Mouse (Mus musculus): ENCODE data around the gene Col16a1. TPM values are rescaled to one million over a fixed set of nuclear protein-coding genes. Genes with fewer than 3 reads are reported as not detected.

The Col16a1 gene
- polyA plus RNA-seq (2014; fragmentation: Nextera tagmentation; extraction: Ambion mirVana): 8.1 and 8.2 TPM in 2 replicates

DNA sequence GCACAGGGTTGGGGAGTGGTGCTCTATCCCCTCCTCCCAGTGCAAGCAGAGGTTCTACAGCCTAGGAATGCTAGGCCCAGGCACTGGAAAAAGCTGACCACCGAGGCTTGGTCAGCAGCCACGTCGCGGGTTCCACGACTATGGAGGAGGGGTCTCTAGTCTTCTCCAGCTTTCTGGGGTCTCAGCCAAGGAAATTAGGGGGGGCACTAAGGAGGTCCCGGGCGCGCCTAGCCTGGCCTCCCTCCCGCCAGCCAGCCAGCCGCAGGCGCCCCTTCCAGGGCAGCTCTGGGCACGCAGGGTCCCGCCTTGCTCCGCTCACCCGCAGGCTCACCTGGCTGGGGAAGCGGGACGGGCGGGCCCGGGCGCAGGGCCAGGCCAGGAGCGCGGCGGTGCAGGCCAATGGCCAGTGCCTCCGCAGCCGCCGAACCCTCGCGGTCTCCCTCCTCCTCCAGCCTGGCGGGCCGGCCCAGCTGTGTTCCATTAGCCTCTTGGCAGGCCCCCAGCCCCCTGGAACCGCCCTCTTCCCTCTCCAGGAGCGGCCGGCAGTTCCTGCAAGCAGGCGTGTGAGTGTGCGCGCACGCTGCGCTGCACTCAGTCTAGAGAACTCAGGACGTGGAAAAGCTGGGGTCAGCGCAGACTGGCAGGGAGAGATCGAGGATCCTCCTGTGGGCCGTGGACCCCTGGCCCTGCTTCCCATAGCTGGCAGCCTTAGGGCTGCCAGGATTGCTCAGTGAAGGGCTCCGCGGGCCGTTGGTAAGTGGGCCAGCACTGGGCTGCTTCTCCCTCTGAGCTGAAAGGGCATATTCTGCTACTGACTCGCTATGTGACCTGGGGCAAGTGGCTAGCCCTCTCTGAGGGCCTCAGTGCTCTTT, at the start of gene Col16a1:
Col16a1 (plus strand) TSS at position 510 of the 872 bp plus-strand sequence.
- H3K4me2 ChIP-seq (ENCODE audit: low read depth, severe bottlenecking): peak within 1 kb of the TSS; percentile 80
- H3K4me1 ChIP-seq (ENCODE audit: control insufficient read depth, insufficient read depth, low read length): peaks cover 39% of the 10 kb centered on the region
- peak within 1 kb of the TSS; percentile 42 for H3K4me3 ChIP-seq (ENCODE audit: low read depth, low read length)
- peak; percentile 92 for ATAC-seq (ENCODE audit: insufficient number of reproducible peaks, low FRiP score, low TSS enrichment, low read depth)
- no peaks in the 10 kb centered on the region; the same call in 1 of the 2 replicates for H3K9me3 ChIP-seq (ENCODE audit: control insufficient read depth, low read length)
- under 1% methylated on average over 38 of the region's 46 CpGs for WGBS
- H3K27me3 ChIP-seq (ENCODE audit: control insufficient read depth, insufficient read depth, low read length): no peaks in the 10 kb centered on the region
- H3K9ac ChIP-seq (ENCODE audit: low read length): peak within 1 kb of the TSS; percentile 86
- DNase-seq (ENCODE audit: low spot score): peak; percentile 95
- no peaks in the 10 kb centered on the region for H3K36me3 ChIP-seq (ENCODE audit: control insufficient read depth, insufficient read depth, low read length)
- peak within 1 kb of the TSS; percentile 95 for H3K27ac ChIP-seq (replicated peaks; ENCODE audit: low read depth, low read length)

DNA sequence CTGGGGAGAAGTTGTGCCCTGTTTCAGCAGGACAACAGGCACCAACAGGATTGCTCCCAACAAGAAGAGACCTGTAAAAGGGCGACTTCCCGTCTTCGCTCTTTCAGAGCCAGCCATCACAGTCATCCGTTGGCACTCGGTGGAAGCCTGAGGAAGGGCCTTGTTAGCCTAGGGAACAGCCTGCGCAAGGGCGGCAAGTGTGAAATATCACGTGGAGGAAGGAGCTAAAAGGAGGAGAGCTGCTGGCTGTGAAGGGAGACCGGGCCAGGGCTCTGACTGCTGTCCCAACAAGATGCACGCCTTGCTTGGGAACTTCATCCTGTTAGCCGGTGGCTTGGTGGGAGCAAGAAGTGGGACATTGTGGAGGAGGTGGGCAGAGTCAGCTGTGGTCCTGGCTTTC, 49.5 kb upstream of the Col16a1 start:
- Histone ChIP-seq H3K4me2 (ENCODE audit: low read depth, severe bottlenecking) (no peak overlapping the region), H3K4me1 (ENCODE audit: control insufficient read depth, insufficient read depth, low read length) (no peaks in the 10 kb centered on the region), H3K4me3 (ENCODE audit: low read depth, low read length) (no peak overlapping the region), H3K27ac (replicated peaks; ENCODE audit: low read depth, low read length) (no peak overlapping the region), H3K27me3 (ENCODE audit: control insufficient read depth, insufficient read depth, low read length) (peaks cover 11% of the 10 kb centered on the region; the same call in 1 of the 2 replicates), H3K36me3 (ENCODE audit: control insufficient read depth, insufficient read depth, low read length) (no peaks in the 10 kb centered on the region), H3K9me3 (ENCODE audit: control insufficient read depth, low read length) (no peaks in the 10 kb centered on the region), H3K9ac (ENCODE audit: low read length) (no peak overlapping the region)
- ATAC-seq (ENCODE audit: insufficient number of reproducible peaks, low FRiP score, low TSS enrichment, low read depth) (no peak), DNase-seq (ENCODE audit: low spot score) (no peak)
- WGBS: 52% methylated on average over 11 of the region's 11 CpGs

- Histone ChIP-seq H3K27ac (replicated peaks; ENCODE audit: low read depth, low read length) (no peak overlapping the region), H3K36me3 (ENCODE audit: control insufficient read depth, insufficient read depth, low read length) (no peaks in the 10 kb centered on the region), H3K9ac (ENCODE audit: low read length) (no peak overlapping the region), H3K27me3 (ENCODE audit: control insufficient read depth, insufficient read depth, low read length) (peaks cover 10% of the 10 kb centered on the region; the same call in 1 of the 2 replicates), H3K4me3 (ENCODE audit: low read depth, low read length) (no peak overlapping the region), H3K9me3 (ENCODE audit: control insufficient read depth, low read length) (no peaks in the 10 kb centered on the region), H3K4me1 (ENCODE audit: control insufficient read depth, insufficient read depth, low read length) (peaks cover 3% of the 10 kb centered on the region; the same call in 1 of the 2 replicates), H3K4me2 (ENCODE audit: low read depth, severe bottlenecking) (no peak overlapping the region)
- ATAC-seq (ENCODE audit: insufficient number of reproducible peaks, low FRiP score, low TSS enrichment, low read depth) (no peak), DNase-seq (ENCODE audit: low spot score) (no peak)
- 48% methylated on average over 5 of the region's 5 CpGs for WGBS
Observed at GRCm38 (mm10) chr4:130001710-130002109, 45.9 kb upstream of the Col16a1 start.

- Histone ChIP-seq H3K4me2 (ENCODE audit: low read depth, severe bottlenecking) (no peak overlapping the region), H3K9me3 (ENCODE audit: control insufficient read depth, low read length) (no peaks in the 10 kb centered on the region), H3K4me1 (ENCODE audit: control insufficient read depth, insufficient read depth, low read length) (peaks cover 4% of the 10 kb centered on the region; the same call in 1 of the 2 replicates), H3K36me3 (ENCODE audit: control insufficient read depth, insufficient read depth, low read length) (no peaks in the 10 kb centered on the region), H3K27ac (replicated peaks; ENCODE audit: low read depth, low read length) (no peak overlapping the region), H3K9ac (ENCODE audit: low read length) (no peak overlapping the region), H3K4me3 (ENCODE audit: low read depth, low read length) (no peak overlapping the region), H3K27me3 (ENCODE audit: control insufficient read depth, insufficient read depth, low read length) (peaks cover 12% of the 10 kb centered on the region; the same call in 1 of the 2 replicates)
- ATAC-seq (ENCODE audit: insufficient number of reproducible peaks, low FRiP score, low TSS enrichment, low read depth) (no peak), DNase-seq (ENCODE audit: low spot score) (no peak)
- 80% methylated on average over 10 of the region's 10 CpGs for WGBS
Observed at GRCm38 (mm10) chr4:130002157-130002556, 45.5 kb upstream of the Col16a1 start.

DNA sequence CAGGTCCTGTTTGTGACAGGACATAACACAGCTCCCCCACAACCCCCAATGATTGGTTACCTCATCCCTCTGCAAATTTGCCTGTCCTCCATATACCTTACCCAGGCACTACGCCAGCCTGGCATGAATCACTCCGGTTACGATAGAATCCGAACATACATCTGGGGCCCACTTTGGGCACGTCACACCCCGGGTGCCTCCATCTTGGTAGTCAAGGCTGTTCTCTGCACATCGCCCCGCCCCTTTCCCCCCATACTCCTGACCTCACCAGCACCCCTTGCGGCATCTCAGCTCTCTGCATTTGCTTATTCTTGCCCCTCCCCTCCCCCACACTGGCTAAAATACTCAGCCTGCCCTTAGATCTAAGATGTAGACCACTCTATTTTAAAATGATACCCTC, 42.0 kb upstream of the Col16a1 start:
- Histone ChIP-seq H3K4me2 (ENCODE audit: low read depth, severe bottlenecking) (no peak overlapping the region), H3K27ac (replicated peaks; ENCODE audit: low read depth, low read length) (no peak overlapping the region), H3K36me3 (ENCODE audit: control insufficient read depth, insufficient read depth, low read length) (no peaks in the 10 kb centered on the region), H3K9me3 (ENCODE audit: control insufficient read depth, low read length) (no peaks in the 10 kb centered on the region), H3K4me1 (ENCODE audit: control insufficient read depth, insufficient read depth, low read length) (peaks cover 4% of the 10 kb centered on the region; the same call in 1 of the 2 replicates), H3K4me3 (ENCODE audit: low read depth, low read length) (no peak overlapping the region), H3K27me3 (ENCODE audit: control insufficient read depth, insufficient read depth, low read length) (peaks cover 27% of the 10 kb centered on the region), H3K9ac (ENCODE audit: low read length) (no peak overlapping the region)
- 57% methylated on average over 9 of the region's 9 CpGs for WGBS
- DNase-seq (ENCODE audit: low spot score) (no peak), ATAC-seq (ENCODE audit: insufficient number of reproducible peaks, low FRiP score, low TSS enrichment, low read depth) (no peak)

- peaks cover 4% of the 10 kb centered on the region; the same call in 1 of the 2 replicates for H3K4me1 ChIP-seq (ENCODE audit: control insufficient read depth, insufficient read depth, low read length)
- DNase-seq (ENCODE audit: low spot score) (peak; percentile 52), ATAC-seq (ENCODE audit: insufficient number of reproducible peaks, low FRiP score, low TSS enrichment, low read depth) (no peak)
- H3K27me3 ChIP-seq (ENCODE audit: control insufficient read depth, insufficient read depth, low read length): peaks cover 27% of the 10 kb centered on the region
- H3K27ac ChIP-seq (replicated peaks; ENCODE audit: low read depth, low read length): no peak overlapping the region
- WGBS: 14% methylated on average over 25 of the region's 25 CpGs
- no peaks in the 10 kb centered on the region for H3K9me3 ChIP-seq (ENCODE audit: control insufficient read depth, low read length)
- peak overlapping the region; percentile 58 for H3K4me2 ChIP-seq (ENCODE audit: low read depth, severe bottlenecking)
- no peaks in the 10 kb centered on the region for H3K36me3 ChIP-seq (ENCODE audit: control insufficient read depth, insufficient read depth, low read length)
- H3K9ac ChIP-seq (ENCODE audit: low read length): peak overlapping the region; percentile 55
- H3K4me3 ChIP-seq (ENCODE audit: low read depth, low read length): peak overlapping the region; percentile 19
Observed at GRCm38 (mm10) chr4:130006533-130006932, 41.1 kb upstream of the Col16a1 start.

DNA sequence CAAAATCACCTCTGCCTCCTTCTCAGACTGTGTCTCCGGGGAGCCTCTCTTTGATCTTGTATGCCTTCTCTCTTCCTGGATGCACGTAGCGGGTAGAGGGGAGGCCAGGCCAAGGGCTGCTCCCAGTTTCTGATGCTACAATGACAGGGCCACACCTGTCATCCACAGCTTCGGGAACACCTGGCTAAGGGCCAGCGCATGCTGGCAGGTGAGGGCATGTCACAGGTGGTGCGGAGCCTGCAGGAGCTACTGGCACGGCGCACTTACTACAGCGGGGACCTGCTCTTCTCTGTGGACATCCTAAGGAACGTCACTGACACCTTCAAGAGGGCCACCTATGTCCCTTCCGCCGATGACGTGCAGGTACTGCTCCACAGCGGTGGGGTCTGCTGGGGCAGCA, 38.6 kb upstream of the Col16a1 start:
- no peak overlapping the region for H3K4me3 ChIP-seq (ENCODE audit: low read depth, low read length)
- H3K27me3 ChIP-seq (ENCODE audit: control insufficient read depth, insufficient read depth, low read length): peaks cover 29% of the 10 kb centered on the region
- DNase-seq (ENCODE audit: low spot score): no peak
- no peaks in the 10 kb centered on the region for H3K36me3 ChIP-seq (ENCODE audit: control insufficient read depth, insufficient read depth, low read length)
- no peak overlapping the region for H3K27ac ChIP-seq (replicated peaks; ENCODE audit: low read depth, low read length)
- no peak overlapping the region for H3K9ac ChIP-seq (ENCODE audit: low read length)
- H3K4me2 ChIP-seq (ENCODE audit: low read depth, severe bottlenecking): no peak overlapping the region
- whole genome bisulfite sequencing: 66% methylated on average over 14 of the region's 14 CpGs
- ATAC-seq (ENCODE audit: insufficient number of reproducible peaks, low FRiP score, low TSS enrichment, low read depth): no peak
- no peaks in the 10 kb centered on the region for H3K9me3 ChIP-seq (ENCODE audit: control insufficient read depth, low read length)
- H3K4me1 ChIP-seq (ENCODE audit: control insufficient read depth, insufficient read depth, low read length): peaks cover 4% of the 10 kb centered on the region; the same call in 1 of the 2 replicates

- Histone ChIP-seq H3K4me1 (ENCODE audit: control insufficient read depth, insufficient read depth, low read length) (peaks cover 4% of the 10 kb centered on the region; the same call in 1 of the 2 replicates), H3K9ac (ENCODE audit: low read length) (no peak overlapping the region), H3K27me3 (ENCODE audit: control insufficient read depth, insufficient read depth, low read length) (peaks cover 29% of the 10 kb centered on the region), H3K36me3 (ENCODE audit: control insufficient read depth, insufficient read depth, low read length) (no peaks in the 10 kb centered on the region), H3K4me3 (ENCODE audit: low read depth, low read length) (no peak overlapping the region), H3K9me3 (ENCODE audit: control insufficient read depth, low read length) (no peaks in the 10 kb centered on the region), H3K4me2 (ENCODE audit: low read depth, severe bottlenecking) (no peak overlapping the region), H3K27ac (replicated peaks; ENCODE audit: low read depth, low read length) (no peak overlapping the region)
- DNase-seq (ENCODE audit: low spot score) (no peak), ATAC-seq (ENCODE audit: insufficient number of reproducible peaks, low FRiP score, low TSS enrichment, low read depth) (no peak)
- WGBS: 84% methylated on average over 4 of the region's 4 CpGs
Observed at GRCm38 (mm10) chr4:130010723-130011122, 36.9 kb upstream of the Col16a1 start.

Data from limb, embryonic 11.5 days (tissue).